Mouse (Mus musculus): ENCODE measurements around the gene Itsn1.

DNA sequence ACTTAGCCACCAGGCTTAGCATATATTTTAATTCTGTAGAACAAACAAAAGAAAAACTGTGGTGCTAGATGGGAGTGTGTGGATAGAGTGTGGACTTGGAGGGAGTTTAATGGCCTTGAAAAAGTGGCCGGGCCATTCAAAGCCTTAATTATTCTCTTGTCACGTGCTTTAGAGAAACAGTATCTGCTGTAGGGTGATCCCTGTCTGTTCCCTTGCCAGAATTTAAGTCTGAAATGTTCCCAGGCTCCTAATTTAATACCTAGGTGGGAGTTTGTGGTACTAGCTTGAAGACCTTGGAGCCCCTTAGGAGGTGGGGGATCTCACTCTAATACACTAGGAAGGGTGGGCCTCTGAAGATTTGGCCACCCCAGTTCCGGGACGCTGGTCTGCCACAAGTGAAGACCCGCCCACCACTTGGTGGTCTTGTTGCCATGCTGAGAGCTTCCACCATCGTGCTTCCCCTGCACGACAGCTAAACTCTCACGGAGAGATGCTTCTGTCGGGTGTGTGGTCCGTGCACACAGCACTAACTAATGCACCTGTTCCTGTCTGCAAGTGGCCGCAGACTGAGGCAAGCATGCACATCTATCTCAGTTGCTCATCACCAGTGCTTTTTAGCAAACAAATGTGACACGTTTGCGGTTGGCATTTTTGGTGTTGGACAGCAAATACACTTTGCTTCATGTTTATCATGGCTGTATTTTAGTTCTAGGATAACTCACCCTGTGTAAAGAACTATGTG lies 22.7 kb downstream of the Itsn1 start:
- TF ChIP-seq CTCF (IDR thresholded peaks at IDR 0.05; ENCODE audit: borderline replicate concordance, control insufficient read depth, extremely low read depth, insufficient read depth, low read length, poor library complexity) (no peak), POLR2A (IDR thresholded peaks at IDR 0.05; ENCODE audit: control insufficient read depth, extremely low read depth, insufficient read depth, low read length, poor library complexity) (no peak)
